Mouse (Mus musculus): Measurements from ENCODE around the gene Josd1. TPM values are rescaled to one million over a fixed set of nuclear protein-coding genes. Genes with fewer than 3 reads are reported as not detected.

Josd1 gene
- total and polyA plus RNA-seq, 2 experiments from 2014 or later: 20.2 to 54.1 TPM

DNA sequence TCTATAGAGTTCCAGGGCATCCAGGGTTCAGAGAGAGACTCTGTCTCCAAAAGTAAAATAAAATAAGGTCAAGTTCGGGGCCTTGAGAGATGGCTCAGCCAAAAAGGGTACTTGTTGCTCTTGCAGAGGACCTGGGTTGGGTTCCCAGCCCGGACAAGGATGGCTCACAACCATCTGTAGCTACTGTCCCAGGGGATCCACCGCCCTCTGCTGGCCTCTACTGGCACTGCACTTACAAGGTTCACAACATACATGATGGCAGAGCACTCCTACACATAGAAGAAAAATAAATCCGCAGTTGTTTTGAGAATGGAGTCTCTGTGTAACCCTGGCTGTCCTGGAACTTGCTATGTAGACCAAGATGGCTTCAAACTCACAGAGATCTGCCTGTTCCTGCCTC is 25.9 kb downstream of the Josd1 start:
- no peak for DNase-seq

DNA sequence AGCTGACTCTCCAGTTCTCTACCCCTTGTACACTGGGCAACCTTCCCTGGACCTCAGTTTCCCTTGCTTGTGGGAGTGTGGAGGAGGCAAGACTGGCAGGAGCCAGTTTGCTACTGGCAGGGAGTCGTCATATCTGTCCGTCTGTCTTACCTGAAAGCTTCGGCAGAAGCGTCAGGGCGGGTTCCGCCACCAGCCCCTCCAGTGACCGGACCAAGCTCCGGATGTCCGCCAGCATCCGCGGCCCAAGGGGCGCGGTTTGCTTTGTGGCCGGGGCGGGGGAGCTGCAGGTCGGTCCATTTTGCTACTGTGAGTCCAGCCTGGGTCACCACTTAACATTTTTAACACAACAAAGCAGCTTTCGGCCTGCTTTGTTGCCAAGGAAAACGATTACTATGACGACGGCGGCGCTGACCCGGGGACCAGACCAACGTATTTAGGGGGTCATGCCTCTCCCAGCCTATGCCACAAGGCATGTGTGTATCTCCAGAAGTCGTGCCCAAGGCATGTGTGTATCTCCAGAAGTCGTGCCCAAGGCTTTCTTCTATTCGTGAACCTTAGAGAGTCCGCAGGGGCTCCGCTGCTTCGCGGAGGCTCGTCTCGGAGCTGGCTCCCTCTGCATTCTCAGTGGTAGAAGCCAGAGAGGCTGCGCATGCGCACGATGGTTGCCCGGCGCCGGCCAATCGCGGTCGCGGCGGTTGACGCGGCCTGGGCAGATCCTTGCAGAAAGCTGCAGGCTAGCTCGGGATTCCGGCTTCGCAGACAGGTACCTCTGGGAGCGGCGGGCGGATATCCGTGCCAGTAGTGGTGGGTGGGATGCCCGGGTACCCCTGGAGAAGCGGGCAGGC is 29.0 kb downstream of the Josd1 start, which contains the start of the genes Fam227a and Cby1:
Gene Fam227a (minus strand): TSS at position 426 of the 845 bp plus-strand sequence.
Gene Cby1 (plus strand): TSS at position 669 of the 845 bp plus-strand sequence.
- Histone ChIP-seq H3K9ac (peak within 1 kb of the TSS; percentile 88), H3K4me3 (ENCODE audit: low read depth, low read length) (peak within 1 kb of the TSS; percentile 88), H3K27me3 (ENCODE audit: insufficient read depth, low read length) (no peaks in the 10 kb centered on the region), H3K4me1 (ENCODE audit: insufficient read depth) (peaks cover 4% of the 10 kb centered on the region; the same call in 1 of the 2 replicates), H3K9me3 (ENCODE audit: low read length) (no peaks in the 10 kb centered on the region), H3K4me2 (ENCODE audit: low read depth) (peak within 1 kb of the TSS; percentile 83), H3K27ac (ENCODE audit: low read depth, low read length) (peak within 1 kb of the TSS; percentile 99), H3K36me3 (ENCODE audit: insufficient read depth) (peaks cover 13% of the 10 kb centered on the region)
- DNase-seq (peak; percentile 98), ATAC-seq (peak; percentile 90)
- no peak for TF ChIP-seq CTCF (IDR thresholded peaks at IDR 0.05; ENCODE audit: low read depth)
- WGBS: 1% methylated on average over 55 of the region's 55 CpGs

More for the DNA sequence above, 25.9 kb downstream of the Josd1 start:
- no peaks in the 10 kb centered on the region for H3K27me3 ChIP-seq (ENCODE audit: insufficient read depth, low read length)
- peak; percentile 57 for TF ChIP-seq CTCF (IDR thresholded peaks at IDR 0.05; ENCODE audit: low read depth)
- 73% methylated on average over 4 of the region's 4 CpGs for WGBS
- no peak for ATAC-seq
- peaks cover 25% of the 10 kb centered on the region for H3K36me3 ChIP-seq (ENCODE audit: insufficient read depth)
- H3K4me2 ChIP-seq (ENCODE audit: low read depth): no peak overlapping the region
- peaks cover 4% of the 10 kb centered on the region; the same call in 1 of the 2 replicates for H3K4me1 ChIP-seq (ENCODE audit: insufficient read depth)
- H3K27ac ChIP-seq (ENCODE audit: low read depth, low read length): no peak overlapping the region
- no peak overlapping the region for H3K9ac ChIP-seq
- H3K4me3 ChIP-seq (ENCODE audit: low read depth, low read length): no peak overlapping the region
- H3K9me3 ChIP-seq (ENCODE audit: low read length): no peaks in the 10 kb centered on the region

DNA sequence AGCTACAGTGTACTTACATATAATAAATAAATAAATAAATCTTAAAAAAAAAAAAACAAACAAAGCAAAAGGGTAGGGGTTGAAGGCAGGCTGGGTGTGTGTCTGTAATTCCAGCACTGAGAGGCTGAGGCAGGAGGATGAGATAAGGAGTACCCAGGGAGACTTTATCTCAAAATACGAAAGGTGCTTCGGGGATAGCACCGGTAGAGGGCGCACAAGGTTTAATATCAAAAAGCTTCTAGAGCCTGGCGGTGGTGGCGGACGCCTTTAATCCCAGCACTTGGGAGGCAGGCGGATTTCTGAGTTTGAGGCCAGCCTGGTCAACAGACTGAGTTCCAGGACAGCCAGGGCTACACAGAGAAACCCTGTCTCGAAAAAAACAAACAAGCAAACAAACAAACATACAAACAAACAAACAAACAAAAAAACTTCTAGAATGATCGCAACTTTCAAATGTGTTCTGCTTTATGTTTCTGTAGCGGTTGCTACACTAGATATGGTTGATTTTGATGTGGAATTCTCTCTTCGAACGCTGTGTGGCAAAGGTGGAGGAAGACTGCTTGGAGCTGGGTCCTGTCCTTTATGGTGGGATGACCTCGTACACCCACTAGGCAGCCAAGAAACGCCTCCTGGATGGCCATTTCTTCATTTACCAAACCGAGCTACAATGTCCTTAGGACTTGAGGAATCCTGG is 29.7 kb downstream of the Josd1 start:
- peak; percentile 65 for TF ChIP-seq CTCF (IDR thresholded peaks at IDR 0.05; ENCODE audit: low read depth)
- ATAC-seq: peak; percentile 23

DNA sequence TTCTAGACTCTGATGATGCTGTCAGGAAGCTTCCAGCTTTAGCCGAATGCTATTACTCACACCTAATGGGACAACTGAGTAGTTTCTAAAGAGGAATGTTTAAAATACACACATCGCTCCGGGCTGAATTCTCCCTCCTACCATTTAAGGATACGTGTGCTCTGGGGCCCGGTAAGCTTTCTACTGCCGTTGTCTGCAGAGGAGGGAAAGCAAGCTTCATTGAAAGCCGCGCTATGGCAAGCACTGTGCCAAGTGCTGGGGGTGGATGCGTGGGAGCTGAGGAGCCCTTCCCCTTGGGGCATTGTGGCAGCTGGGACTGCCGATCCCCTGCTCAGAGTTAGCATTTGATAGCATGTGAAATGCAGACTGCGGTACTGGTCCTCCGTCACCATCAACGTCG is 31.3 kb downstream of the Josd1 start:
- ATAC-seq (no peak), DNase-seq (no peak)
- Histone ChIP-seq H3K4me1 (ENCODE audit: insufficient read depth) (peaks cover 4% of the 10 kb centered on the region; the same call in 1 of the 2 replicates), H3K36me3 (ENCODE audit: insufficient read depth) (no peaks in the 10 kb centered on the region), H3K9me3 (ENCODE audit: low read length) (no peaks in the 10 kb centered on the region), H3K27me3 (ENCODE audit: insufficient read depth, low read length) (no peaks in the 10 kb centered on the region), H3K9ac (no peak overlapping the region), H3K27ac (ENCODE audit: low read depth, low read length) (no peak overlapping the region), H3K4me2 (ENCODE audit: low read depth) (no peak overlapping the region), H3K4me3 (ENCODE audit: low read depth, low read length) (no peak overlapping the region)
- WGBS: 88% methylated on average over 14 of the region's 14 CpGs
- TF ChIP-seq CTCF (IDR thresholded peaks at IDR 0.05; ENCODE audit: low read depth): no peak

More for the DNA sequence above, 29.7 kb downstream of the Josd1 start:
- peak overlapping the region; percentile 99 for H3K27ac ChIP-seq (ENCODE audit: low read depth, low read length)
- WGBS: 3% methylated on average over 16 of the region's 16 CpGs
- peak overlapping the region; percentile 88 for H3K9ac ChIP-seq
- H3K27me3 ChIP-seq (ENCODE audit: insufficient read depth, low read length): no peaks in the 10 kb centered on the region
- peaks cover 9% of the 10 kb centered on the region for H3K36me3 ChIP-seq (ENCODE audit: insufficient read depth)
- H3K4me3 ChIP-seq (ENCODE audit: low read depth, low read length): peak overlapping the region; percentile 88
- peaks cover 4% of the 10 kb centered on the region; the same call in 1 of the 2 replicates for H3K4me1 ChIP-seq (ENCODE audit: insufficient read depth)
- peak overlapping the region; percentile 83 for H3K4me2 ChIP-seq (ENCODE audit: low read depth)
- no peaks in the 10 kb centered on the region for H3K9me3 ChIP-seq (ENCODE audit: low read length)
- DNase-seq: peak; percentile 90

DNA sequence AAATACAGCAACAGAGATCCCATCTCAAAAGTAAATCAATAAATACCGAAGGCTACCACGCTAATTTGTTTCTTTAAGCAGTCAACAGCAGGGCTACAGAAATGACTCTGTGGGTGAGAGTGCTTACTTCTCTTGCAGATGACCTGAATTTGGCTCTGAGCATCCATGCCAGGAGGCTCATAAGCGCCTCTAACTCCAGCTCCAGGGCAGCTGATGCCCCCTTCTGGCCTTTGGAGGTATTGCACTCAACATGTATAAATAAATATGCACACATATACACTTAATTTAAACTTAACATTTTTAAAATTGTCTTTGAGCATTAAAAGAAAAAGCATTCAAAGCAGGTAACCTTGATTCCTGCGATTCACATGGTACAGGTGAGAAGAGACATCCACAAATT is 36.2 kb downstream of the Josd1 start:
- DNase-seq (peak; percentile 21), ATAC-seq (no peak)
- Histone ChIP-seq H3K4me3 (ENCODE audit: low read depth, low read length) (no peak overlapping the region), H3K9ac (no peak overlapping the region), H3K9me3 (ENCODE audit: low read length) (no peaks in the 10 kb centered on the region), H3K27ac (ENCODE audit: low read depth, low read length) (no peak overlapping the region), H3K36me3 (ENCODE audit: insufficient read depth) (peaks cover 17% of the 10 kb centered on the region), H3K4me2 (ENCODE audit: low read depth) (no peak overlapping the region), H3K27me3 (ENCODE audit: insufficient read depth, low read length) (no peaks in the 10 kb centered on the region), H3K4me1 (ENCODE audit: insufficient read depth) (no peaks in the 10 kb centered on the region)
- TF ChIP-seq CTCF (IDR thresholded peaks at IDR 0.05; ENCODE audit: low read depth): peak; percentile 51
- WGBS: 78% methylated on average over 4 of the region's 4 CpGs

DNA sequence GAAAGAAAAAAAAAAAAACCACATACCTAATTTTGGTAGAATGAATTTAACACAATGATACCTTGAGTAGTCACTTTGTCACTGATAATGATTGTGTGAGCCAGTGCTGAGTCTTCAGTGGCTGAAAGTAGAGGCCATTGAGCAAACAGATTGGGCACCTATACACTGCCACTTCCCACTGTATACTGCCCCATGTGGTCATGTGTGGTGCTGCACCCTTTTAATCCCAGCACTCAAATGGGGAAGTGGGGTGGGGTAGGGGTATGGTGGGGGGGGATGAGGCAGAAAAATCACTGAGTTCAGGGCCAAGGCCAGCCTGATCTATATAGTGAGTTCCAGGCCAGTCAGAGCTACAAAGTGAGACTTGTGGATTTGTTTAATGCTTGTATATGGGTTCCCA is 37.1 kb downstream of the Josd1 start:
- Histone ChIP-seq H3K27ac (ENCODE audit: low read depth, low read length) (no peak overlapping the region), H3K9me3 (ENCODE audit: low read length) (no peaks in the 10 kb centered on the region), H3K27me3 (ENCODE audit: insufficient read depth, low read length) (no peaks in the 10 kb centered on the region), H3K9ac (no peak overlapping the region), H3K4me2 (ENCODE audit: low read depth) (no peak overlapping the region), H3K4me3 (ENCODE audit: low read depth, low read length) (no peak overlapping the region), H3K4me1 (ENCODE audit: insufficient read depth) (no peaks in the 10 kb centered on the region), H3K36me3 (ENCODE audit: insufficient read depth) (peaks cover 23% of the 10 kb centered on the region)
- DNase-seq (peak; percentile 50), ATAC-seq (peak; percentile 54)
- TF ChIP-seq CTCF (IDR thresholded peaks at IDR 0.05; ENCODE audit: low read depth): peak; percentile 74
